Mouse (Mus musculus) left cerebral cortex, adult 18-20 months (tissue): ENCODE measurements at regions not wholly inside any gene's neighbourhood (a gene's known extent, or its start where the extent isn't known, plus 50 kb on each side); places are given as distances from the start of the nearest gene placed in this dataset.
A peak's percentile ranks its signal among the peaks of the same experiment; 100 is the strongest.

Experiments
- DNase-seq, 2 experiments: peaks; one replicate each; pipeline ENCODE4 v3.0.0; 2021 to 2022; ENCODE audit warnings: low spot score in 2 of 2, mixed read lengths in 1 of 2

GRCm38 (mm10) chr17:93609942-93610596 lies 411.3 kb downstream of the Adcyap1 start:
- DNase-seq, result peak; percentile 10
